Mouse (Mus musculus) cerebellum, adult 11-12 months (tissue): ENCODE results near the gene Dock6.
A peak's percentile ranks its signal among the peaks of the same experiment; 100 is the strongest.
"Not testable (repeated sequence)": the region's sequence is repeated elsewhere in the genome, so short reads cannot be mapped to it uniquely, and the experiment has no call there.

ENCODE experiments used
- DNase-seq: peaks from one replicate; pipeline ENCODE4 v3.0.0; 2022

The Dock6 gene

GRCm38 (mm10) chr9:21806976-21807375 is 45.5 kb downstream of the Dock6 start:
- DNase-seq = no peak

DNA sequence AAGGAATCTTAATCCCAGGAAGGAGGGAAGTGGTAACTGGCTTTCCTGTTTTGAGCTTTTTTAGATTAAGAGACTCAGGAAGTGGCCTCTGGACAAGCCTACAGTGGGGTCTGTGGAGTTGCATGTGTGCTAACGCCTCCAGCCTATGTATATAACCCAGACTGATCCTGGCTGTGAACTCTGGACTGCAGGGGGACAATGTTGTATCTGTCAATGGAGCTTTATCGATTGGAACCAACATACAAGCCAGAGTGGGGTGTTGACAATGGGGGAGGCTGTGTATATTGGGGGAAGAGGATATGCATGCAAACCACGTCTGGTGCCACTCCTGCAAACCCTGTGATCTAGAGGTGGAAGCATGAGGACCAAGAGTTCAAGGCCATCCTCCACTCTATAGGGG is 46.1 kb downstream of the Dock6 start:
- no peak for DNase-seq

DNA sequence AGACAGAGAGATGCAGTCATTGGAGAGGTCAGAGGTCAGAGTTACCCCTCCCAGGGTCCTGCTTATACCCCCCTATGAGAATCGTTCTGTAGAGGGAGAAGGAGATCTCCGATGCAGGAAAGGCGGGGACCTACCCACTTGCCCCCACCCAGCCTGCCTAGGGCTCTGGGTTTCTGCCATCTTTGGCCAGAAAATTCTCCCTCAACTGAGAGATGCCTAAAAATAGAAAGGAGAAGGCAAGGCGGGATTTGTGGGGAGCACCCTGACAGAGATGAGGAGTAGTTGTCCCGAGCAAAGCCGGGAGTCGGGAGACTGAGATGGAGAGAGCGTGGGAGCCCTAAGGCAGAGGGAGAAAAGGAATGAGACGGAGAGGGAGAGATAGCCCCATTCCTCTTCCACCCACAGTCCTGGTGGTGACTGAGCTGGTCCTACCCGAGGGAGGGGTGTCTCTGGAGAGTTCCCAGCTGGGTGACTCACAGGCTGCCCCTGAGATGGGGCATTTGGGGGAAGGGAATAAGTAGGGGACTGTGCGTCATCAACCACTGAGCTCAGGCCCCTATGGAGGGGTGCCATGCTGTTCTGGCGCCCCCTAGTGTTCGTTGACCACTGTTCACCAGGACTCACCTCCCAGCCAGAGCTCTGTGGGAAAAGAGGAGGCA is 48.3 kb downstream of the Dock6 start:
- peak; percentile 86 for DNase-seq

DNA sequence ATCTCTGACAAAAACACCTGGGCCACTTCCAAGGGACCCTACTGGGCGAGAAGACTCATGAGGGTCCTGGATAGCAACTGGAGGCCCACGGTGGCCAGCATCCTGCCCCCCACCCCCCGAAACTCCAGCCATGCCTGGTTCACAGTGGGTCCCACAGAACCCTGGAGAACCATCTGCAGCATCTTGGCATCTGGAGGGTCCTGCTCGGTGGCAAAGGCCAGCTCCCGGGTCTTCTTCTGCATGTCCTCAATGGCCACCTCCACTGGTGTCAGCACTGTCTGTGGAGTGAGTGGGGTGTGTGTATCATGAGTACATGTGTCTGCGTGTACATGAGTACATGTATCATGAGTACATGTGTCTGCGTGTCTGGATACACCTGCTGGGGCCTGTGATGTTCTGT is 50.8 kb downstream of the Dock6 start:
- DNase-seq = no peak

- DNase-seq = no peak
Measured at GRCm38 (mm10) chr9:21801121-21801520, 51.3 kb downstream of the Dock6 start.

DNA sequence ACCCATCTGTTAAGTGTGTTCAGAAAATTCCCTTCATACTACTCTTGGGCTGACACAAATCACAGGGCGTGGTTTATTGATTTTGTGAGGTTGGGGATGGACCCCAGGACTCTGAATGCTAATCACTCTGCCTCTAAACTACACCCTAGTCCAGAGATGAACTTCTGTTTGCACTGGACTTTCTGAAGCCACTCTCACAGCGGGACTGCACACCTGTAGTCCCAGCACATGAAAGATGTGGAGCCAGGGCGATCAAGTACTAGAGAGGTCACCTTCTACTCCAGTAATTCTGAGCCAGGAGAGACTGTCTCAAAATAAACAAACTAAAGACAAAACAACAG is 53.5 kb downstream of the Dock6 start:
- DNase-seq = no peak

DNA sequence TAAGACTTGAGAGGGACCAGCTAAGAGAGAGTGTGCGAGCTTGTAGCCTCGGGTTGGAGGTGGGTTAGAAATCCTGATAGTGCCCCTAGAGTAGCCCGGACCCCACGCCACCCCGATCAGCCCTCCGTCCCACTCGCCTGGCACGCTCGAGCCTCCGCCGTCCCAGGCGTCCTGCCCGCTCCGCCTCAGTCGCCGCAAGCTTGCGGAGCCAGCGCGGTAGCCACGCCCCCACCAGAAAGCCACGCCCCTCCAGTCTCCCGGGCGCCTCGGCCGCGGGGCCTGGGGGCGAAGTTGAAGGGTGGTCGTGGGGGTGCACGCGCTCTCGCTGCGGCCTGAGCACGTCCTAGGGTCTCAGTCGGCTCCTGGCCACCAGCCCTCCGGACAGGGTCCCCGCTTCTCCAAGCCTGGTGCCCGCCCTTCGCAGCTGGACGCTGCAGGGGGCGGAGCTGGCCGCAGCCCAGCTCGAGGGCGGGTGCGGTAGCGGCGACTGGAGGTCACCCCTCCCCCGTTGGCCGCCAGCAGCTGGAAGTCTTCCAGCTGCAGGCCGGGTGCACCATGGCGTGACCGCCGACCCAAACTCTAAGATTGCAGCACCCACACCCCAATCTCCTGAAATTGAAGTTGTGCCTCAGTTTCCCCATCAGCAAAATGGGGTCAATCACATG is 54.0 kb downstream of the Dock6 start, which contains the start of gene Kank2:
Kank2 (minus strand) TSS at position 400 of the 665 bp plus-strand sequence.
- DNase-seq = peak; percentile 74

DNA sequence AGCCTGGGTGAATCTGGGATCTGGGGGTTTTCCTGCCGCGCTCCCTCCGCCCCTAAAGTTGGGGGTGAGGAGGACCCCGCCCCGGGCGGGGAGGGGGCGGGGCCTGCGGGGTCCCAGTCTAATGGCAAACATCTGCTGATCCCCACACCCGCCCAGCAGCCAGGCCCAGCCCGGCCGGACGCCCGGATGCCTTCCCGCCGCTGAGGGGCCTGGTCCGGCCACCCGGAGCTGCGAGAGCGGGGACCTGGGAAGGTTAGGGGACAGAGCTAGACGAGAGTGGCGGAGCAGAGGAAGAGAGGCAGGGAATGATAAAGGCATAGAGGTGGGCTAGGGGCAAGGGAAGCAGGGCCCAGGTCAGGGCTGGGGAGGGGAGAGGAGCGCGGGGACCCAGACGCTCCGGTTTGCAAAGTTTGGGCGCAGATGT is 54.5 kb downstream of the Dock6 start:
- no peak for DNase-seq

- no peak for DNase-seq
Measured at GRCm38 (mm10) chr9:21796919-21797318, 55.5 kb downstream of the Dock6 start.

DNA sequence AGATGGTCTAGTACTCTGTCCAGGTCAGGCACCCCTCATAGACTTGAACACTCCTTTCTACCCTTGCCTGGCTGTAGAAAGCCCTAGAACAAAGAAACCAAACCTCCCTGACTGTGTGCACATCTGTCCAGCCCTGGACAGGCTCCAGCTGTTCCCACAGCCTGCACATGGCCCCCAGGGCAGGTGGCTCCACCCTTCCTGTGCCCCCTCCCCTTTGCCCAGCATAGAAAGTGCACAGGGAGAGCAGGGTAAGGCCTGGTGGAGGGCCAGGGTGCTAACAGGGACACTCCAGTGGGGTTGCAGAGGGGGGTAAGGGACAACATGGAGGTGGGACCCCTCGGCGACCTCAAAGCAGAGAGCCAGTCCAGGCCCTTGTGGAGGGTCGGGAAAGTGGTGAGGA is 56.2 kb downstream of the Dock6 start:
- peak; percentile 55 for DNase-seq

DNA sequence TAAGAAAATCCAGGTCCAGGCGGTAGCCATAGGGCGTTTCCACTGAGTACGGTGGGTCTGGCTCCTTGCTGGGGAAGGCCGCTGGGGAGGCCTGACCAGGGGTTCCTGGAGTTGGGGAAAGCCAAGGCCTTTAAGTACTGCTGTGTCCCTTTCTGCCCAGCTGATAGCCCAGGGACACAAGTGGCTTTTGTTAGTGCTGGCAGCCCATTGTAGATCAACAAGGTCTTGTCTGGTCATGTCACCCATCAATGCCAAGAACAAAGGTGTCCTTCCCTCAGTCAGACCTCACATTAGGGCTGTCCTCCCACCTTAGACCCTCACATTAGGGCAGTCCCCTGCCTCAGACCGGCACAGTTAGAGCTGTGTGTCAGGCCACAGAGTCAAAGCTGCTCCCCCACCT is 56.9 kb downstream of the Dock6 start:
- DNase-seq = no peak

GRCm38 (mm10) chr9:21794925-21795324 is 57.5 kb downstream of the Dock6 start:
- DNase-seq = peak; percentile 90

DNA sequence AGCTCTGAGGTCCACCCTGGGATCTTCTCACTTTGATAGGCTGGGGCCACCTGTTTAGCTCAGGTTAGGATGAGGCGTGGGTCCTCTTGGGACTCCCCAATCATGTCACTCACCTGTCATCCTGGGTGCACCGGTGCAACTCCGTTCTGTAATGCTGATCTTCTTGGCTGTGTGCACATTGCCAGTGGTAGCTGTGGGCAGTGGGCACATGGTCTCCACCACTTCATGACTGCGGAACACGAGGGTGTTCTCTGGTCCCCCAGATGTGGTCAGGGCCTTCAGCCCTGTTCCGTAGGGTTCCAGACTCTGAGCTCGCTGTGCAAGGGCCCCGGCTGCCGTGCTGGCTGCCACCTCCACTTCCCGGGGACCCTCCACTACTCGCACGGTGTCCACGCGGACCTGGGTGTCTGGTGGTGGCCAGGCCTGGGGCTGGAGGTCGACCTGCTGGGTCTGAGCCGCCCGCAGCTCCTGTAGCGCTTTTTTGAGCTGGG is 58.0 kb downstream of the Dock6 start:
- peak; percentile 53 for DNase-seq

- not testable (repeated sequence) for DNase-seq
Measured at GRCm38 (mm10) chr9:21793507-21793906, 58.9 kb downstream of the Dock6 start.

DNA sequence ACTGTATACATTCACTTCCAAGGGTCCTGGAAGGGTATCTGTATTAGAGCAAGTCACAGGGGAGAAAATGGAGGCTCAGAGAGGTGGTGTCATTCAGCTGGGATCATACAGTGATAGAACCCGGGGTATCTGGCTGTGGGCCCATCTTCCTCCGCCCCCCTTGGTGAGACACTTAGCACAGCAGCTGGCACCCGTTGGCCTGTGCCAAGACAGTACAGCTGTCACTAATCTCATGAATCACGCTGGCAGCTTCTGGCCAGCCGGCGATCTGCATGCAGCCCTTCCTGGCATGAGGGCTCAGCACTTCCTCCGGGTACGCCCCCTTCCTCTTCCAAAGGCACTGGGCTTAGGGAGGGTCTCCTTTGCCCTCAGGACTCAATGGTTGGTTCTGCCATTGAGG is 59.8 kb downstream of the Dock6 start:
- peak; percentile 65 for DNase-seq

- no peak for DNase-seq
Measured at GRCm38 (mm10) chr9:21791861-21792260, 60.6 kb downstream of the Dock6 start.

- no peak for DNase-seq
Measured at GRCm38 (mm10) chr9:21788234-21788633, 64.2 kb downstream of the Dock6 start.

DNA sequence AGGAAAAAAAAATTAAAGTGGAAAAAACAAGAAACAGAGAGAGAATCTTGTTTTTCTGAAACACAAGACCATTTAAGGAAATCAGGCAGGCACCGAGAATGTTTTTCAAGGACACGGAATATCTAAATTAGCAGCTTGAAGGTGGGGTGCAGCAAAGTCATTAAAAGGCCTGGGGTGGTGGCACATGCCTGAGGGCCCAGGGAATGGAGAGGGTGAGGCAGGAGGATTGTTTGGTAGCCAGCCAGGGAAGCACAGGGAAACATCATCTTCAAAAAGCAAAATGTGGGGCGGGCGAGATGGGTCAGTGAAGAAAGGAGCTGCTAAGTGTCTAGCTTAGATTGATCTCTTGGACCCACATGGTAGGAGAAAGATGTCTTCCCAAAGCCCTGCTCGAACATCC is 64.8 kb downstream of the Dock6 start:
- DNase-seq = no peak

DNA sequence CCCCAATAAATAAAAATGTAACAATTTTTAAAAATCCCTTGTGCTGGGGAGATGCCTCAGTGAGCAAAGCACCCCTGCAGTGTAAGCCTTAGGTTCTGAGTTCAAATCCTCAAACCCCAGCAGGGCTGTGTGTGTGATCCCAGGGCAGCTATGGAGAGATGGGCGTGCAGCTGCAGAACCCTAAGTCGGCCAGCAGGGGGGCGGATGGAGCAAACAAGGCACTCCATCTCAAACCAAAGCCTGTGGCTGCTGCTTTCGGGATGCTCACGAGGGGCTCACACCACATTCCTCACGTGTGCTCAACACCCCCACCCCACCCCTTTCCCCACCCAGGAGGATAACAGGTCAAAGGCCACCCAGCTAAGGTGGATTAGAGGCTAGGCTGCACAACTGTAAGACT is 65.5 kb downstream of the Dock6 start:
- DNase-seq = peak; percentile 65

GRCm38 (mm10) chr9:21786309-21786708 is 66.1 kb downstream of the Dock6 start:
- not testable (repeated sequence) for DNase-seq

DNA sequence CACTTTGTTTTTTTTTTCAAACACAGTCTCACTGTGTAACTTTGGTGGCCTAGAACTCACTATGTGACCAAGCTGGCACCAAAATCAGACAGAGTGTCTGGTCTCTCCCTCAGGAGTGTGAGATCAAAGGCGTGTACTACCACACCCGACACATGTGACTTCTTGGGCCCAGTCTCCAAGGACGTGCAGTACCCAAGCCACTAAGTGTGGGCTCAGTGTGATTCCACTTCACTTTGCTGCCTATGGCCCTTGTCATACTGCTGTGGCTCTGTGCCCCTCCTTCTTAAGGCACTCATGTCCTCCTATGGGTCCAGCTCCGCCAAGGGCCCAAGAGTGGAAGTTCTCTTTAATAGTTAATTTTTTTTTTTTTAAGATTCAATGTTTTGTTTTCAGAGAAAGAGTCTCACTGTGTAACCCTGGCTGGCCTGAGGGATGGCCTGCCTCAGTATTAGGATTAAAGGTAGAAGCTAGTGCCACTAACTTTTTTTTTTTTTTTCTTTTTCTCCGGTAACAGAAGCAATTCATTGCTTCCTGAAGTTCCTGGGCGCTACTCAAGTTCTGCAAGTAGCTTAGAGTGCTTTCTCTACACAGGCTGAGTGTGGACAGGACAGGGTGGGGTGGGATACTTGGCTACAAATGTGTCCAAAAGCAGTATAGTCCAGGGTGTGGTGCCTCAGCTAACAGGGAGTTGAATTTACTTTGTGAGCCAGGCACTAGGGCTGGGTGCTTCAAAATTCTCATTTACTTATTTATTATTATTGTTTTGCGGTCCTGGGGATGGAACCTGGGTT is 67.7 kb downstream of the Dock6 start:
- no peak for DNase-seq

- DNase-seq = no peak
Measured at GRCm38 (mm10) chr9:21781657-21782468, 70.6 kb downstream of the Dock6 start.

DNA sequence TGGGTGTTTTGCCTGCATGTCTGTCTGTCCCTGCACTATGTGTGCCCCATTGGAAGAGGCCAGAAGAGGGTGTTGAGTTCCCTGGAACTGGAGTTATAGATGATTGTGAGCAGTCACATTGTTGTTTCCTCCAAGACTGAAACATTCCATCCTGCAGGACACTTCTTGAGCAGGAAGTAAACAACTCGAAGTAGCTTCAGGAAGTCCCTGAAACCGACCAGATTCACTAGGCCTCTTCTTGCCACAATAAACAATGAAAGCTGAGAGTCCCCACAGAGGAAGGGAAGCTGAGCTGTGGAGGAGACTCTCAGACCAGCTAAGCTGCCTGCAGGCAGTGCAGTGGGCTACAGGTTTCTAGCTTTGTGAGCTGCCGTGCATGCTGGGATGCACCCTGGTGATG is 74.7 kb downstream of the Dock6 start:
- no peak for DNase-seq
